Mouse (Mus musculus) spleen, embryonic (tissue): ENCODE results near the gene Hid1.
"Not testable (repeated sequence)": the region's sequence is repeated elsewhere in the genome, so short reads cannot be mapped to it uniquely, and the experiment has no call there.

Experiments
- CTCF ChIA-PET: fragments of 350-600 bp; sonication (Branson Sonifier 250); formaldehyde crosslinking; loops from one replicate; lab custom pipeline; 2022; lab: Charles Lee

Hid1 gene

DNA sequence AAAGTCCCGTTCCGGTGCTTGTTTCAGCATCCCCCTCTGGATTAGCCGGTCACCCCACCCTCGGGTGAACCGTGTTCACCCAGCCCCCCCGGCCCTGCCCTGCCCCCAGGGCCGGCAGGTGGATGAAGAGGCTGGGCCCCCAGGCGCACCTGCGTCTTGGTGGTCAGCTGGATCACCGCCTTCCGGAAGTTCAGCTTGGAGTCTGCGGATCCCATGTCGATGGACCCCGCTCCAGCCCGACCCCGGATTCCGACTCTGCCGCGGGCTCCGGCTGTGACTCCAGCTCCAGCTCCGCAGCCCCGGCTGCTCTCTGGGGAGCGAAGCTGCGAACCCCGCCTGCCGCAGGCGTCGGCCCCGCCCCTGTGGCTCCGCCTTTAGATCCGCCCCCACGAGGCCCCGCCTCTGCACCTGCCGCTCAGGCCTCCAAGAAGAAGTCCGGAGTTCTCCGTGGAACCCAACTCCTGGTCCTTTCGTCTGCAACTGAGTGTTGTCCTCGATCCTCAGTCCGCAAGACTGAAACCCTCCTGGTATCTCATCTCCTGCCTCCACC, at the start of gene Hid1:
TSS of gene Hid1 (minus strand) at position 362 of the 550 bp plus-strand sequence.
- CTCF ChIA-PET = interaction anchor here (0.7 kb wide), 1 partner anchor 237 kb away, joined by 16 read pairs; no protein-coding TSS in a partner anchor

DNA sequence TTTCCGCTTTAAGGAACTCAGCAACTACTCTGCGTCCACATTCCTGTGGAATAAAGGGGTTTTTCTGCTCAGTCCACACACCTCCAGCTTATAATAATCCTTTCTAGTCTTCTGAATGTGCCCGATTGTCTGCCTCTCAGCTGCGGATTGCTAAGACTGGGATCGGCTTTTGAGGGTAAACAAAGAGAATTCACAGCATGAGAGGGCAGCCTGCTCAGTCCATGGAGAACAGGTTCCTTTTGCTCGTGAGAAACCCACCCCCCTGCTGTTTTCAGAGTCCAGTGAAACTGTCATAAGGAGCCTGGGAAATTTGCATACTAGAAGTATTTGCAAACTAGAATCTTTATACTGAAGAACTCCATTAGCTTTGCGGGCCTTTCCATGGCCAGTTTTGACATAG, 42.0 kb upstream of the Hid1 start:
- CTCF ChIA-PET = no interaction called here

GRCm38 (mm10) chr11:115408266-115408920, 40.8 kb upstream of the Hid1 start:
- CTCF ChIA-PET = interaction anchor here (1.1 kb wide), 1 partner anchor 14 kb away, joined by 3 read pairs; no protein-coding TSS in a partner anchor

GRCm38 (mm10) chr11:115406858-115407401, 39.4 kb upstream of the Hid1 start:
- CTCF ChIA-PET = interaction anchor here (0.6 kb wide), 1 partner anchor 60 kb away, joined by 7 read pairs; no protein-coding TSS in a partner anchor

DNA sequence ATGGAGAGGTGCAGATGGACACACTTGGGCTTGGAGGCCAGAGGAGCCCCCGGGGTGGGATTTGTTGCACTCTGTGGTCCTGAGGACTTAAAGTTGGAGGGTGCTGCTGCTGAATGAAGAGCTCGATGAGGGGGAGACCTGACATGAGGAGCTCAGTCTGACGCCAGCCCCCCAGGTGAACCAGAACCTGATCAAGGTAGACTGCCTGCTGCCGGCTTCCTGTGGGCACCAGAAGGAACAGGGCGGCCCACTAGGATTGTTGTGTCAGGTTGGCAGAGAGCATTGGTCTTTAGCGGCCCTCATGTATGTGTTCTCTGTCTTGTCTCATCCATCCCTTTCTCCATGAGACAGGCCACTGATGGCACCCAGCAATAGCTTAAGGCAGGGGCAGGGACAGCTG, 38.2 kb upstream of the Hid1 start:
- CTCF ChIA-PET = no interaction called here

DNA sequence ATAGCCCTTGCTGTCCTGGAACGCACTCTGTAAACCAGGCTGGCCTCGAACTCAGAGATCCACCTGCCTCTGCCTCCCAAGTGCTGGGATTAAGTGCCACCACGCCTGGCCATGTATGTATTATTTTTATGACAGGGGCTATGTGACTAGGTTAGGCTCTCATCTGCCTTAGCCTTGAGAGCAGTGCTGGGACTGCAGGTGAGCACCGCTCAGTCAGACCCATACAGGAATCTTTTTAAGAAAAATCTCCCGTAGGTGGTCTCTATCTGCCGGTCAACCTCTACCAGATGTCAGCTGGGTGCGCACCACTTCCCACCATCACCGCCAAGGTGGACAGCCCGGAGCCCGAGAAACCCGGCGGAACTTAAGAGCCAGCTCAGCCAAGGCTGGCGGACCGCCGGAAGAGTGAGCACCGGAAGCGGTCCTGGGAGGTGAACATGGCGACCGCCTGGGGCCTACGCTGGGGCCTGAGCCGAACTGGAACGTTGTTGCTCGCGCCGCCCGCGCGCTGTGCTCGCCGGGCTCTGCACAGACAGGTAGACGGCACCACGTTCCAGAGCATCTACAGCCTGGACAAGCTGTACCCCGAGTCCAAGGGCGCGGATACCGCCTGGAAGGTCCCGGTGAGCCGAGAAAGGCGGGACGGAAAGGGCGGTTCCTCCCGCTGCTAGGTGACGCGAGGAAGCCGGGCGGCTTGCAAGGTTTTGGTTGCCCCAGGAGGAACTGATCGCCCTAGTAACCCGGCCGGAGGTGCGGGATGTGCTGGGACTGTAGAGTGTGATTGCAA, 36.0 kb upstream of the Hid1 start, which contains the start of gene Mrpl58:
TSS of gene Mrpl58 (plus strand) at position 415 of the 787 bp plus-strand sequence.
- CTCF ChIA-PET = interaction anchor here (1.6 kb wide), 1 partner anchor 16 kb away, joined by 4 read pairs; no protein-coding TSS in a partner anchor

- CTCF ChIA-PET = interaction anchor here (0.8 kb wide), 1 partner anchor 100 kb away, joined by 6 read pairs; no protein-coding TSS in a partner anchor
Measured at GRCm38 (mm10) chr11:115400630-115401391, 33.3 kb upstream of the Hid1 start.

GRCm38 (mm10) chr11:115400126-115400525, 32.6 kb upstream of the Hid1 start:
- CTCF ChIA-PET = interaction anchor here (0.8 kb wide), 1 partner anchor 100 kb away, joined by 6 read pairs; no protein-coding TSS in a partner anchor

DNA sequence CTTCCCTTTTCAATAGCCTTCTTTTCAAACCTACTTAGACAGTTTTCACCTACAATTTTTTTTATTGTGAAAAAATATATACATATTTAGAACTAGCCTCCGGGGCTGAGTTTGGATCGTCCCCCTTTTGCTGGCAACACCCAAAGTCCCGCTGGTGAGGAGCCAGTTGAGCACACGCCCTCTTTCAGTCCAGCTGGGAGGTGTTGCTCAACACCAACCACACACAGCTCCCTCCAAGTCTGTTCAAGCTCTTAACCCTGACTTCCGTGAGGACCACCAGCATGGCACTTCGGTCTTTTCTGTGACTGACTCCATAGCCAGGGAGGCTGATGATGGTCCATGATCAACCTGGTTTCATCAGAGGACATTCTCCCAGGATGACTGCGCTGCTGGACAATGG, 30.5 kb upstream of the Hid1 start:
- CTCF ChIA-PET = no interaction called here

DNA sequence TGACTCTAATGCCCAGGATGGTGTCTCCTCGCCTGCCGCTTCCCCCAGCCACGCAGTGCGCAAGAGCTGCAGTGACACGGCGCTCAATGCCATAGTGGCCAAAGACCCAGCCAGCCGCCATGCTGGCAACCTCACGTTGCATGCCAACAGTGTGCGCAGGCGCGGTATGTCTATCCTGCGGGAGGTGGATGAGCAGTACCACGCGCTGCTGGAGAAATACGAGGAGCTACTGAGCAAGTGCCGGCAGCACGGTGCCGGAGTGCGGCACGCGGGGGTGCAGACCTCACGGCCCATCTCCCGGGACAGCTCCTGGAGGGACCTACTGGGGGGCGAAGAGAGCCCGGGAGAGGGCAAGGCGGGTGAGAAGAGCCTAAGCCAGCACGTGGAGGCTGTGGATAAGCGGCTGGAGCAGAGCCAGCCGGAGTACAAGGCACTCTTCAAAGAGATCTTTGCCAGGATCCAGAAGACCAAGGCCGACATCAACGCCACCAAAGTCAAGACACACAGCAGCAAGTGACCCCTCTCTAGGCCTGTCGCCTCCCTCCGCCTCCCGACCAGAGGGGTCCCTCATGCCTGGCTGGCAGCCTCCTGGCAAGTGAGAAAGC, 26.3 kb upstream of the Hid1 start:
- CTCF ChIA-PET = no interaction called here

DNA sequence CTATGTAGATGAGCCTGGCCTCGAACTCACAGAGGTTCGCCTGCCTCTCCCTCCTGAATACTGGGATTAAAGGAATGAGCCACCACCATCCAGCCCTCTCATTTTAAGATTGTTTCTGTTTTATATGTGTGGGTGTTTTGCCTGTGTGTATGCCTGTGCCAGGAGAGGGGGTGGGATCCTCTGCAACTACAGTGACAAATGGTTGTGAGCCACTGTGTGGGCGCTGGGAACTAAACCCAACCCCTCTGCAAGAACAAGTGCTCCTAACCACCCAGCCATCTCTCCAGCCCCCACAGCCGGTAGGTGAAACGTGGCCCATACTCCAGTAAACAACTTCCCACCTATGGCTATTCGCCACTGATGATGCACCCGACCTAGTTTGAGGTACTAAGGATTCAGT, 23.8 kb upstream of the Hid1 start:
- CTCF ChIA-PET = no interaction called here

DNA sequence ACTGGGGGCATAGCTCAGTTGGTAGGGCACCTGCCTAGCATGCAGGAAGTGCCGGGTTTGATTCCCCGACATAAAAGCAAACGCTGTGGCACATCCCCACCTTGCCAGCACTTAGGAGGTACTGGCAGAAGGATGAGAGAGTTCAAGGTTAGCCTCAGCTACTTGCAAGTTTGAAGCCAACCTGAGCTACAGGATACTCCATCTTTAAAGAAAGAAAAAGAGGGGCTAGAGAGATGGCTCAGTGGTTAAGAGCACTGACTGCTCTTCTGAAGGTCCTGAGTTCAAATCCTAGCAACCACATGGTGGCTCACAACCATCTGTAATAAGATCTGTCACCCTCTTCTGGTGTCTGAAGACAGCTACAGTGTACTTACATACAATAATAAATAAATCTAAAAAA, 19.3 kb upstream of the Hid1 start:
- CTCF ChIA-PET = not testable (repeated sequence)

GRCm38 (mm10) chr11:115384587-115384986, 17.0 kb upstream of the Hid1 start:
- CTCF ChIA-PET = no interaction called here

- CTCF ChIA-PET = no interaction called here
Measured at GRCm38 (mm10) chr11:115383701-115384474, 16.3 kb upstream of the Hid1 start.

DNA sequence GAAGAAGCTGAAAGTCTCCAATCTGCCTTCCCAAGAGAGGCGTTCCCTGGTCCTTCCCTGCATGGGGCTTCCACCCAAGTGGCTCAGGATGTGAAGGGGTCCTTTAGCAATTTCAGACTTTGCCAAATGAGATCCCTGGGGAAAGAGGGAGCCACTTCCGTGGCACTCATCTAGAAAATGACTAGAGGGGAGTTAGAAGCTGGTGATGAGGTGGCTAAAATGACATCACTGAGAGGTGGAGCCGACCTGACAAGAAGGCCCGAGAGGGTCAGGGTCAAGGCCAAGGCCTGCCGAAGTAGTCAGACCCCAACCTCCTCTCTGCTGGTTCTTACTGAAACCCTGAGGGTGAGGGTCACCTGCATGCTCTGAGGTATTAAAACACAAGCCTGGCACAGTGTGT, 15.3 kb upstream of the Hid1 start:
- CTCF ChIA-PET = no interaction called here

GRCm38 (mm10) chr11:115381743-115382539, 14.4 kb upstream of the Hid1 start, which contains the start of gene Cdr2l:
Cdr2l (plus strand) TSS chr11:115381916.
- CTCF ChIA-PET = interaction anchor here (0.6 kb wide), 1 partner anchor 23 kb away, joined by 4 read pairs; no protein-coding TSS in a partner anchor

DNA sequence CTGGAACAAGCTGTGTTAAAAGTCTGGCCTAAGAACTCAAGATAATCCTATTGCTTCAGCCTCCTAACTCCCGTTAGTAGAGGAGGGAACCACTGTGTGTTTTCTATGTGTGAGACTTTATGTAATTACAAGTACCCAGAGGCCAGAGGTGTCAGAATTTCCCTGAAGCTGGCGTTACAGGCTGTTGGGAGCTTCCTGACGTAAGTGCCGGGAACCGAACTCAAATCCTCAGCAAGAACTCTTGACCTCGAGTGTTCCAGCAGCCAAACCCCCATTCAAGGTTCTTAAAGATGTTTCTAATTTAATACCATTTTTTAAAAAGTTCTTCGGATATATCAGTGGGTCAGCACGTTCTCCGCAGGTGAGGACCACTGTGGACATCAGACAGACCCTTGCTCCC, 13.7 kb upstream of the Hid1 start:
- CTCF ChIA-PET = interaction anchor here (0.6 kb wide), 1 partner anchor 23 kb away, joined by 4 read pairs; no protein-coding TSS in a partner anchor

- CTCF ChIA-PET = interaction anchor here (0.8 kb wide), 1 partner anchor 24 kb away, joined by 3 read pairs; no protein-coding TSS in a partner anchor
Measured at GRCm38 (mm10) chr11:115377854-115378253, 10.3 kb upstream of the Hid1 start.

GRCm38 (mm10) chr11:115377254-115377653, 9.7 kb upstream of the Hid1 start:
- CTCF ChIA-PET = no interaction called here
